Mouse (Mus musculus) A20 (cell line): ENCODE results near the gene H2-Oa.

Experiments
- DNase-seq: peaks from one replicate; pipeline ENCODE4 v3.0.0-alpha.2; 2011; ENCODE audit warnings: low read depth, low spot score

The H2-Oa gene

GRCm38 (mm10) chr17:34142456-34143010 lies 50.4 kb downstream of the H2-Oa start:
- DNase-seq, result no peak

- peak; percentile 99 for DNase-seq
These were observed 50.9 kb downstream of the H2-Oa start, which contains the start of gene H2-DMb2 for GRCm38 (mm10) chr17:34143033-34143432. Gene H2-DMb2, plus strand, starts transcription at chr17:34143307.

- DNase-seq, result no peak
These were observed 51.3 kb downstream of the H2-Oa start for GRCm38 (mm10) chr17:34143461-34143860.

DNA sequence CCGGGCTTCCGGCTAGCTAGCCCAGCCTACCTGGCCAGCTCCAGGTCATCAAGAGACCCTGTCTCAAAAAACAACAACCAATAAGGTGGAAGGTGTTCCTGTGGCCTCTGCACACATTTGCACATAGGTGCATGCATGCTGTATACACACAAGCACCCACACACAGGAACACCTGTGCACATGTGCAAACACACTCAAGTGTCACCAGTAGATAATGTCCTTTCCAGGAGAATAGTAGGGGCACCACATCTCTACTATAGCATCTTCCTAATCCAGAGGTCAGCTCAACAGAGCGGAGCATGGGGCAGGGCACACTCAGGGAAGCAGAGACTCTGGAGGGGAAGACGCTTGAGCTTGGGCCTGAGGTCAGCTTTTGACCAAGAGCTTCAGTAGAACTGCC lies 52.1 kb downstream of the H2-Oa start:
- peak; percentile 58 for DNase-seq
